Mouse (Mus musculus) ovary, adult 18-20 months (tissue): ENCODE results near the gene Gabarap.
A peak's percentile ranks its signal among the peaks of the same experiment; 100 is the strongest.
"Not testable (repeated sequence)": the region's sequence is repeated elsewhere in the genome, so short reads cannot be mapped to it uniquely, and the experiment has no call there.

Source experiments
- DNase-seq: peaks from one replicate; pipeline ENCODE4 v3.0.0; 2022; ENCODE audit warnings: low spot score, mixed read lengths

Gabarap gene

GRCm38 (mm10) chr11:69999666-70000065 is 8.7 kb downstream of the Gabarap start:
- no peak for DNase-seq

DNA sequence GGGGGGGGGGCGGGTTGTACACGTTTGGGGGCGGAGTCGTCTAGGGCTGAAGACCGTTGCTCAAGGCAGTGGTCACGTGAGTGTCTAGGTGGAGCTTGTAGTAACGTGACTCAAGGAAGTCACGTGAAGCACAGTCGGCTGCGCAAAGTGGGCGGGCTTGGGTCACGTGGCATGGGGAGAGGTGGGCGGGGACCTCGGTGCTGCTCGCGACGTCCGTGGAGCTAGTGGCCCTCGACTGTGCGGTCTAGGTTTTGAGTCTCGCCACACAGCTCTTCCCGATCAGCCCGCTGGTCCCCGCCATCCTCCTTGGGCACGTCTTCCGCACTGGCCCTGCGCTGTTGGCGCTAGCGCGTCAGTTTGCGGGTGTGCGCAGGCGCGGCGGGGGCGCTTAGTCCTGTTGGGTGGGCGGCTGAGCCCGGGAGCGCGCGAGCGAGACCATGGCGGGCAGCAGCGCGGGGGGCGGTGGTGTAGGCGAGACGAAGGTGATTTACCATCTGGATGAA is 9.5 kb downstream of the Gabarap start, which contains the start of gene Dvl2:
TSS of gene Dvl2 (plus strand) at position 200 of the 503 bp plus-strand sequence.
- peak; percentile 90 for DNase-seq

DNA sequence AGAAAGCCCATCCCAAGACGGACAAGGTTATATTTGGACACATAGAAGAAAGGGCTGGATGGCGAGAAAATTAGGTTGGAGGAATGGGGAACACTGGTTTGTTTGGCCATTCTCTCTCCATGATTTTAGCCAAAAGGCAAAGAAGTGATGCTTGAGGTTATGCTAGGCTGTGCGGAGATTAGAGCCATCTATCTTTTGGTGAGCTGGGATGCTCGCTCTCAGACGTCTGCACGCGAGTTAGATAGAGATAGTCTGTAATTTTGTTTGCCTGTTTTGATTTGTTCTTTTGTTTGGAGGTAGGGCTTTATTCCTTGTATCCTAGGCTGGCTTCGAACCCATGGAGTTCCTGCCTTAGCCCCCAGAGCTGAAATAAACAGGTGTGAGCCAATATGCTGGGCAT is 10.2 kb downstream of the Gabarap start:
- DNase-seq: no peak

DNA sequence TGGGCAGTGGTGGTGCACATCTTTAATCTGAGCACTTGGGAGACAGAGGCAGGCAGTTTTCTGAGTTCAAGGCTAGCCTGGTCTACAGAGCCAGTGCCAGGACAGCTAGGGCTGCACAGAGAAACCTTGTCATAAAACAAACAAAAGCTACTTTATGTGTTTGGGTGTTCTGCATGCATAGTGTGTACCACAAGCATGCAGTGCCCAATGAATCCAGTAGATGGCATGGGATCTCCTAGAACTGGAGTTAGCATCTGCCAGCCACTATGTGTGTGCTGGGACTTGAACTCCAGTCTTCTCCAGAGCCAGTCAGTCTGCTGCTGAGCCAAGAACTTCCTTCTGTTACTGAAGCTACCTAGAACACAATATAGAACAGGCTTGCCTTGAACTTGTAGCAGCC is 10.9 kb downstream of the Gabarap start:
- no peak for DNase-seq

GRCm38 (mm10) chr11:70002471-70002870 is 11.5 kb downstream of the Gabarap start:
- no peak for DNase-seq

GRCm38 (mm10) chr11:70005521-70005920 is 14.6 kb downstream of the Gabarap start:
- DNase-seq: no peak

- no peak for DNase-seq
These were observed 19.1 kb downstream of the Gabarap start for GRCm38 (mm10) chr11:70010033-70010432.

DNA sequence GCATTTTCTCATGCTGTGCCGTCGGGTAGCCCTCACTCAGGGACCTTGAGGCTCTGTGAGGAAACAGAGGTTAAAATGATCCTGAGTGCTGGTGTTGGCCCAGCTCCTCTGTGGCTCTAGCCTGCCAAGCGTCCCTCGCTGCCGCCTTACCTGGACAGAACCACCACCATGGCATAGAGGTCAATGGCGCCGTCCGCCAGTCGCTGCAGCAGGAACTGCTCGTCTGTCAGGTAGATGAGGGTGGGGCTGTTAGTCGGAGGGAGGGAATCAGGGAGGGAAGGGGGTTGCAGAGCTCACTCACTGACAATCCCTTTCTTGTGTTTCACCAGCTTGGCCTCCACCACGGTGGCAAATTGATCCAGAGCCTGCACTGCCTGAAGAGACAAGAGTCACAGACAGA is 19.6 kb downstream of the Gabarap start:
- no peak for DNase-seq

DNA sequence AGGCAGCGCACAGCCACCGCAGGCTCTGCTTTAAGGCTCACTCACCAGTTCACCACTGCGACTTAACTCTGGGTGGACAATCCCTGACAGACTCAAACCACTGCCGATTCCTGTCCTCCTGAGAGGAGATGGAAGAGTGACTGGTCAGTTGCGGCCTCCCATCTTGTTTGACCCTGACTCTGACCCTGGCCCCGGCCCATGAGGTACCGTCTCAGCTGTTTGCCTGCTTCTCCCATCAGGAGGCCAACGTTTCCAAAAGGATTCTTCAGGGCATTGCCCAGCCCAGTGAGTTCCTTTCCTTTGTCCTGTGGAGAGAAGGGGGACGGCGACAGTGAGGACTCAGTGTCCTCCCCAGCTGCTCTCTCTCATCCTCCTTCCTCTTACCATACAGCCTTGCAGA is 20.0 kb downstream of the Gabarap start:
- no peak for DNase-seq

DNA sequence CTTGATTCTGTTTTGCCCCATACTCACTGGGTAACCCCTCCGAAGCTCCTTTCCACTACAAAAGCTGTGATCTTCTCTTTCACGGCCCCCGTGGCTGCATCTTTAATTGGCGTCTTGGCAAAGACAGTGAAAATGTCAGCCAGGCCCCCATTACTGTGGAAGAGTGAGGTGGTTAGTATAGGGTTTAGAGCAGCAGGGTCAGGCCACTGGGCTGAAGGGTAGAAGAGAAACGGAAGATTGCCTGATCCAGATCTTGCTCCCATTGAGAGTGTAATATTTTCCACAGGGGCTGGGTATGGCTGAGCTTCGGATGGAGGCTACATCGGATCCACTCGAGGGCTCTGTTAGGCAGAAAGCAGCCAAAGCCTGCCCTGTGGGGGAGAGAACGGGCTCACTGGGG is 22.0 kb downstream of the Gabarap start:
- no peak for DNase-seq

DNA sequence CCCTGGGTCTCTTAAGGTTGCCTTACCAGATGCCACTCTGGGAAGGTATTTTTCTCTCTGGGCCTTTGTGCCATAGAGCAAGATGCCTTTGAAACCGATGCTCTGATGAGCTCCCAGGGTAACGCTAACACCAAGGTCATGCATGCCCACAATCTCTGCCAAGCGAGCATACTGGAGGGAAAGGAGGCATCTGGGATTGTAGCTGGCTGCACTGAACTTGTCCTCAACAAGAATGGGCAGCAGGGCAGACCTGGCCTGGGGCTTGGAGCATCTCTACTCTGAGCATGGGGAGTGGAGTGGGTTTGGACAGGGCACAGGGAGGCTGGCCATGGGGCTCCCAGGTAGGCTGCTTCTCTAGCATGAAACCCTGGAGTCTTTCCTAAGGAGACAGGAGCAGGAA is 22.5 kb downstream of the Gabarap start:
- DNase-seq: no peak

DNA sequence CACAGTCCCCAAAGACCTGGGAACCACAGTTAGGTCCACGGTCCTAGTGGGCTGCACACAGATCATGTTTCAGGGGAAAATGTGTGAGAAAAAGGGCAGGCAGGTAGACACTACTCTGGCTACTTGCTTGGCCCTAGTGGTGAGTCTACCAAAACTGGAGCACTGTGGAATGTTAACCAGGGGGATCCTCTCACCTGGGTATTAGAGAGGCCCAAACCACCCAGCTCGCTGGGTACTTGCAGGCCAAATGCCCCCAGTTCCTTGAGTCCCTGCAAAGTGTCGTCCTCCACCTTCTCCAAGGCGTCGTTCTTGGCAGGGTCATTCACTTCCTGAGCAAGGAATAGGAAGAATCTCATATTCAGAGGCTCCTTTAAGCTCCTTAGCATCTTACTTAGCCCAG is 23.1 kb downstream of the Gabarap start:
- DNase-seq: no peak

- peak; percentile 78 for DNase-seq
These were observed 24.1 kb downstream of the Gabarap start, which contains the start of gene Acadvl for GRCm38 (mm10) chr11:70014880-70015558. Gene Acadvl (minus strand): TSS chr11:70015411.

GRCm38 (mm10) chr11:70015677-70016076 is 24.7 kb downstream of the Gabarap start:
- no peak for DNase-seq

DNA sequence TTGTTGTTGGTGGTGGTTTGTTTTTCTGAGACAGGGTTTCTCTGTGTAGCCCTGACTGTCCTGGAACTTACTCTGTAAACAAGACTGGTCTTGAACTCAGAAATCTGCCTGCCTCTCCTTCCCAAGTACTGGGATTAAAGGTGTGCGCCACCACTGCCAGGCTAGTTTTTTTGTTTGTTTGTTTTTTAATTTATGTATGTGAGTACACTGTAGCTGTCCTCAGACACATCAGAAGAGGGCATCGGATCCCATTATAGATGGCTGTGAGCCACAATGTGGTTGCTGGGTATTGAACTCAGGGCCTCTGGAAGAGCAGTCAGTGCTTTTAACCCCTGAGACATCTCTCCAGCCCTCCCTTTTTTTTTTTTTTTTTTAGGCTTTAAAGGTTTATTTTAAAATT is 25.2 kb downstream of the Gabarap start:
- not testable (repeated sequence) for DNase-seq

- DNase-seq: no peak
These were observed 25.7 kb downstream of the Gabarap start, which contains the start of gene Dlg4 for GRCm38 (mm10) chr11:70016669-70017068. Gene Dlg4 (plus strand): TSS chr11:70016942.

DNA sequence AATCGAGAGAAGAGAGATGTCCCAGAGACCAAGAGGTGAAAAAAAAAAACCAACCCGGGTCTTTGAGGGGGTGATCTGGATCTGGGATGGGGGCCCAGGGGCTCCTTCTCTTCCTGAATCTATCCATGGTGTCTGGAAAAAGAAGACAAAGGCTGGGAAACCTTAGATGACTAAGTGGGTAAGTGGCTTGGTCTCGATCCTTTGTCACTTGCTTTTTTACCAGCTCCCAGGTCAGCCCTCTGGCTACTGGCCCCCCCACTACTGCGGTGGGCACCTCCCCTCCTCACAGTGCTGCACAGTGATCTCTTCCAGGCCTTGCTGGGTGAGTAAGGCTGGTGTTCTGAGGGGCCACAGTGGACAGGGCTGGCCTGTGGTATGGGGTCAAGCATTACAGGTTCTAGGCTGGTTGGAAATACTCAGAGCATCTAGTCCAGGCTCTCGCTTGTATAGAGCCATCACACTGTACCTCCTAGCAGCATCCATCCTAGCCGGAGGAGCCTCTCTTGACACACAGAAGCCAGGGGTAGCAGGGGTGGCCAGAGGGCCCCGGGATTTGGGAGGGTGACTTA is 26.3 kb downstream of the Gabarap start:
- no peak for DNase-seq

GRCm38 (mm10) chr11:70018131-70018990 is 27.4 kb downstream of the Gabarap start:
- DNase-seq: no peak

DNA sequence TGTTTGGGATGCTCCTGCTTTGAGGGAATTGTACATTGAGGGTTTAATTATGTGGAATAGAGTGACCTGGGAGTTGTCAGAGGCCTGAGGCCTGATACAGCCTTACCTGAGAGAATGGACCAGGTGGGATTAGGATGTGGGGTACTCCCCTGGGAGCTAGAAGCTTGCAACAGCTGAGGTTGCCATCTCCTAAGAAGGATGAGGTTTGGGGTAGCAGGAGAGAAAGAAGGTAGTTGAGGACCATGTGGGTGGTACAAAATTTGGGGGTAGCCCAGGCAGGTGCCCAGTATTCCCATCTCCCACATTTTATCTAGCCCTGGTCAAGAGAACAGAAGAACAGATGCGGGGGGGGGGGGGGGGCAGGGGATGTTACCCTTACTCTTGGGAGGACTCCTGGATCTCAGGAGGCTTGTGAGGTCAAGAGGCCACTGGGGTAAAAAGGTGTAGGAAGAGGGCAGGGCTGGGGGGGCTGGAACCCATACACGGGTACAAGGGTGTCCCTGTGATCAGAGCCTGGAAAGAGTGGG is 28.6 kb downstream of the Gabarap start:
- DNase-seq: no peak

- DNase-seq: no peak
These were observed 29.2 kb downstream of the Gabarap start for GRCm38 (mm10) chr11:70020022-70020631.

DNA sequence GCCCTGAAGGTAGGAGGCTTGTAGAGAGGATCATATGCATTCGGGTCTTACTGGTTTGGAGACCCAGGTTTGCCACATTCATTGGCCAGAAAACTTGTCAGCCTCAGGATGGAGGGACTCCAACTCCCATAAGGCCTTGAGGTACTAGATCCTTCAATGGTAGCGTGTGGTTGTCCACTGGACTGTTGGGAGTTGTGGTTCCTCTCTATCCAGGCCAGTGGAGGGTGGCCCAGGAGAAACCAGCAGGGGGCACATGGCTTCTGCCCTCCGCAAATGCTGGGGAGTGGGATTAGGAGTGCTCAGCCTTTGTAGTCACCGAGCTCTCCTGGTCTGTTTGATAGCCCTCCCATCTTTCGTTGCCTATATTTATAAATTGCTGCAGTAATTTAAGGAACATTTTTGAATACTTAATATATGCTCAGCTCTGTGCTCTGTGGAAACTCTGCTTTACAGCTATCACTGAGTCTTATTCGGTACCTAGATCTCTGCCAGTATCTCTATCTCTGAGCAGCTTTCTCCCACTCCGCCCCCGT is 29.9 kb downstream of the Gabarap start:
- peak; percentile 67 for DNase-seq
